13 mouse cellular contexts compared by ENCODE assay signal in the genomic region with DNA sequence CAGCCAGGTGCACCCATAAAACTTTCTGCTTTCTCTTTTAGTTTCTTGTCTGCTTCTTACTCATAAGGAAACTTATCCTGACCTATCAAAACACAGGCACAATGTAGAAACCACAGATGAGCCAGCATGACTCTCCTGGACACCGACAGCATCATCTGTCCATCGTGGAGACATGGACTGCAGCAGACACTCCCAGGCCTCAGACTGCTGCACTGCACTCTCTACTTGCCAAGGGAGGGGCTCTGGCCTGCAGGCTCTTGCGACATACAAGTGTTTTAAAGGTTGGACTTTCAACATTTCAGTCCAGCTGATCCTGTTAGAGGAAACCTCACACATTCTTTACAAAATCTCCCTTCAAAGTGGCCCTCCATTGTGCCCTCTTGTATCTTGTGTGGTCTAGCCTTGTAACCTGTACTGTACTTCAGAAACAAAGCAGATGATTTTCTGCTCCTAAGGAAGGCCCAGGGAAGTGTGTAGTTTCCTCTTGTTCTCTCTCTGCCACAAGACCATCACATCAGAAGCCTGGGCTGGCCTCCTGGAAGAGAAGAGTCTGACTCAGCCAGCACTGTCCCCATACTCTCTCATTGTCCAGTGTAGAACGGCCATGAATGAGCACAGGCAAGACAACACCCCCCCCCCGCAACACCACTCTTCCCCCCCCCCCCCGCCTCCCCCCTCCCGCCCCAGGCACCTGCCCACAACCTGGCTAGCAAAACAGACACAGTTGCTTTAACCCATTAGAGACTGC. TPM values are rescaled to one million over a fixed set of nuclear protein-coding genes. Genes with fewer than 3 reads are reported as not detected.
DNase-seq lines count a peak whose midpoint lies in the region; ATAC-seq and TF ChIP-seq lines count a peak whose summit lies in the region.
"Had no signal": no experiment of that assay in that cellular context is flagged by ENCODE, and none has a peak within 500 bp of the region (broad histone marks: within the 10 kb centered on the region; RNA-seq: fewer than 3 reads in every experiment).

No protein-coding gene starts in this region.

- no peaks in the 10 kb centered on the region for H3K9me3 ChIP-seq in liver, postnatal 0 days (ENCODE audit: low read length)
- H3K9me3 ChIP-seq: hindbrain, embryonic 13.5 days; limb, embryonic 13.5 days had no signal

- no peak overlapping the region for H3K4me2 ChIP-seq in liver, postnatal 0 days (ENCODE audit: low read depth, low read length)
- H3K4me2 ChIP-seq: hindbrain, embryonic 13.5 days; limb, embryonic 13.5 days; midbrain, embryonic 11.5 days had no signal

- 47% methylated on average over 5 of the region's 7 CpGs for WGBS in liver, postnatal 0 days (ENCODE audit: insufficient replicate concordance)

- H3K36me3 ChIP-seq in liver, postnatal 0 days (replicated peaks; ENCODE audit: insufficient read depth, low read length) = no peaks in the 10 kb centered on the region
- H3K36me3 ChIP-seq: limb, embryonic 13.5 days had no signal

- H3K9ac ChIP-seq in liver, postnatal 0 days (replicated peaks) = no peak overlapping the region
- H3K9ac ChIP-seq: hindbrain, embryonic 13.5 days; limb, embryonic 13.5 days had no signal

- peak; percentile 77 for ATAC-seq in liver, postnatal 0 days

- TF ChIP-seq CTCF in liver, postnatal 0 days (IDR thresholded peaks at IDR 0.05; ENCODE audit: low read depth) = no peak

- intact Hi-C loops in heart, postnatal 10 days (cut with DNase I) = no loop called here

- H3K4me1 ChIP-seq in liver, postnatal 0 days (ENCODE audit: insufficient read depth) = peaks cover 19% of the 10 kb centered on the region

- TF ChIP-seq EP300 in liver, postnatal 0 days (IDR thresholded peaks at IDR 0.05; ENCODE audit: low read depth) = no peak

- no peak overlapping the region for H3K27ac ChIP-seq in liver, postnatal 0 days (ENCODE audit: low read depth)
- H3K27ac ChIP-seq: hindbrain, embryonic 13.5 days; layer of hippocampus, adult 2 months; limb, embryonic 13.5 days had no signal

- H3K4me3 ChIP-seq in liver, postnatal 0 days (ENCODE audit: low read depth, low read length) = no peak overlapping the region
- H3K4me3 ChIP-seq: hindbrain, embryonic 13.5 days; layer of hippocampus, adult 2 months; limb, embryonic 13.5 days had no signal

- H3K27me3 ChIP-seq in liver, postnatal 0 days (ENCODE audit: insufficient read depth, low read length) = no peaks in the 10 kb centered on the region
- H3K27me3 ChIP-seq: hindbrain, embryonic 13.5 days; limb, embryonic 13.5 days had no signal

- DNase-seq in heart, adult 18-20 months = peak; percentile 56 to 73
- no peak for DNase-seq in heart, postnatal 10 days
- DNase-seq in 3T3-L1 (ENCODE audit: low read depth, low spot score) = peak; percentile 86
- peak; percentile 78 for DNase-seq in adipocyte (ENCODE audit: low spot score)
- no peak for DNase-seq in liver, postnatal 0 days
- no peak for DNase-seq in frontal cortex, postnatal 25 days (ENCODE audit: low spot score in 2 of 2)
- DNase-seq in frontal cortex, adult 2 months (ENCODE audit: extremely low spot score in 1 of 2, low spot score in 1 of 2) = no peak
- DNase-seq in c-Kit-positive CD71-positive TER-119-positive erythroid progenitor cells, embryonic 14.5 days (ENCODE audit: low spot score) = no peak

RNA-seq across cellular contexts. Expression of a gene that starts 56.6 kb away (rescaled TPM):
- total RNA-seq in heart, adult 18-20 months (2021) = not detected
- not detected for total RNA-seq in heart, postnatal 10 days (2021)
- polyA plus RNA-seq in liver, postnatal 0 days (2015; fragmentation: Nextera tagmentation; extraction: Ambion mirVana) = not detected in 2 replicates
- 0.11 and 0.16 TPM in 2 replicates for polyA plus RNA-seq in frontal cortex, adult 2 months (2012; rRNA removed)
- total RNA-seq: gastrocnemius, postnatal 36 days had no signal
- polyA plus RNA-seq: hindbrain, embryonic 13.5 days; limb, embryonic 13.5 days; midbrain, embryonic 11.5 days had no signal

Comparison
In these comparisons a context has a peak if more than half of its experiments do, and no peak if none do; other contexts are left out.
1. DNase-seq: peak in heart, adult 18-20 months (2 of 2), 3T3-L1 (single experiment) and adipocyte (single experiment); none in heart, postnatal 10 days (0 of 2), liver, postnatal 0 days (single experiment), frontal cortex, postnatal 25 days (0 of 2), frontal cortex, adult 2 months (0 of 2) and c-Kit-positive CD71-positive TER-119-positive erythroid progenitor cells, embryonic 14.5 days (single experiment).